Mouse (Mus musculus) brain, embryonic 14.5 days (tissue): ENCODE data around the gene Arpc3.

Experiments used
- CTCF ChIP-seq: fragments of 200-500 bp; IDR thresholded peaks from 2 replicates; pipeline ENCODE4 v1.5.1; 2012; ENCODE audit warnings: inconsistent platforms, mild to moderate bottlenecking, moderate library complexity, borderline replicate concordance; ENCODE audit not compliant: insufficient read depth, insufficient read length; ENCODE audit errors: extremely low read depth
- POLR2A ChIP-seq: fragments of 200-500 bp; IDR thresholded peaks from 2 replicates; pipeline ENCODE4 v1.6.1; 2012; ENCODE audit warnings: mild to moderate bottlenecking, inconsistent platforms, borderline replicate concordance; ENCODE audit not compliant: poor library complexity, insufficient read depth, insufficient read length, severe bottlenecking; ENCODE audit errors: extremely low read depth

DNA sequence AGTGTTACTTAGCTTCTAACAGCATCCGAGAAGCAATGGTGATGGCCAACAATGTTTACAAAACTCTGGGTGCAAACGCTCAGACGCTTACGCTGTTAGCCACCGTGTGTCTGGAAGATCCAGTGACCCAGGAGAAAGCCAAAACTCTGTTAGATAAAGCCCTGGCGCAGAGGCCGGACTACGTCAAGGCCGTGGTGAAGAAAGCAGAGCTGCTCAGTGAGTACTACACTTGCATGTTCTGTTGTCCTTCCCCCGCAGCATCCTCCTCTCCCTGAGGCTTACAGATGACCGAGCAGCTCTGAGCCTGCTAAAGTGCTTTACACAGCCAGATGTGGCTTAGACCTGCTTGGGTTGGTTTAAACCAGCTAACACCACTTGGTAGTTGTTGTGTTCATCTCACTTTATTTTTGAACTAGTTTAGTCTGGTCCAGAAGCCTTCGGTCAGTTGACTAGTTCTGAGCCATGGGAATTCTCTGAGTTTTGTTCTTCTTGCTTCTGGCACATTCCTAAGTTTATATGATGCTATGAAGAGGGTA, 48.5 kb downstream of the Arpc3 start:
- no peak for TF ChIP-seq CTCF
- TF ChIP-seq POLR2A, result no peak
